Mouse (Mus musculus) forebrain, embryonic 12.5 days (tissue): ENCODE data around the gene Foxp2. TPM values are rescaled to one million over a fixed set of nuclear protein-coding genes. Genes with fewer than 3 reads are reported as not detected.

ENCODE experiments used
- ATAC-seq: fragments of 200-750 bp; cut with Nextera tagmentation; 2 replicates; pipeline ENCODE4 v1.8.0; 2017; ENCODE audit warnings: moderate TSS enrichment; ENCODE audit not compliant: low FRiP score
- H3K27ac ChIP-seq: fragments of 300-500 bp; sonication (generic); 2 replicates; pipeline ENCODE4 v1.5.1; 2016; ENCODE audit warnings: mild to moderate bottlenecking
- H3K27me3 ChIP-seq: fragments of 300-500 bp; sonication (generic); 2 replicates; pipeline ENCODE4 v1.6.1; 2016; ENCODE audit warnings: mild to moderate bottlenecking
- H3K36me3 ChIP-seq: fragments of 300-500 bp; sonication (generic); replicated peaks from 2 replicates; pipeline ENCODE4 v1.6.1; 2016; ENCODE audit warnings: mild to moderate bottlenecking
- H3K4me1 ChIP-seq: fragments of 300-500 bp; sonication (generic); 2 replicates; pipeline ENCODE4 v1.6.1; 2016
- H3K4me2 ChIP-seq: fragments of 300-500 bp; sonication (generic); 2 replicates; pipeline ENCODE4 v1.6.1; 2016; ENCODE audit warnings: mild to moderate bottlenecking, moderate library complexity
- H3K4me3 ChIP-seq: fragments of 300-500 bp; sonication (generic); replicated peaks from 2 replicates; pipeline ENCODE4 v1.5.1; 2016; ENCODE audit warnings: mild to moderate bottlenecking
- H3K9ac ChIP-seq: fragments of 300-500 bp; sonication (generic); 2 replicates; pipeline ENCODE4 v1.6.1; 2016; ENCODE audit warnings: mild to moderate bottlenecking
- H3K9me3 ChIP-seq: fragments of 300-500 bp; sonication (generic); 2 replicates; pipeline ENCODE4 v1.6.1; 2016
- WGBS: fragments of 180-500 bp; shearing (Covaris S2); methylation state at CpG from one replicate; pipeline ENCODE4 v1.1.7; 2016; 5-methylcytosine and 5-hydroxymethylcytosine counted together
- polyA plus RNA-seq: library from polyadenylated mRNA; unstranded; fragments of >200 nt; fragmentation: Nextera tagmentation; extraction: Ambion mirVana; gene quantifications from 2 replicates; pipeline ENCODE4 v1.2.1, GENCODE M21; 2016

Gene Foxp2
- polyA plus RNA-seq, 1 experiment from 2014 or later, result 32.3 TPM

GRCm38 (mm10) chr6:15142094-15142493 lies 240.9 kb downstream of the Foxp2 start:
- ATAC-seq, result no peak
- WGBS, result 66% methylated on average over 1 of the region's 1 CpGs
- no peaks in the 10 kb centered on the region for H3K4me1 ChIP-seq
- H3K27me3 ChIP-seq, result no peaks in the 10 kb centered on the region
- no peak overlapping the region for H3K27ac ChIP-seq
- no peak overlapping the region for H3K4me3 ChIP-seq
- H3K4me2 ChIP-seq, result no peak overlapping the region
- H3K9me3 ChIP-seq, result no peaks in the 10 kb centered on the region
- no peak overlapping the region for H3K9ac ChIP-seq
- H3K36me3 ChIP-seq, result no peaks in the 10 kb centered on the region

- peak; percentile 86; the same call in 1 of the 2 replicates for ATAC-seq
- Histone ChIP-seq H3K4me1 (no peaks in the 10 kb centered on the region), H3K4me3 (no peak overlapping the region), H3K9me3 (no peaks in the 10 kb centered on the region), H3K27ac (no peak overlapping the region), H3K36me3 (no peaks in the 10 kb centered on the region), H3K4me2 (no peak overlapping the region), H3K9ac (no peak overlapping the region), H3K27me3 (no peaks in the 10 kb centered on the region)
- WGBS, result 12% methylated on average over 3 of the region's 3 CpGs
Observed at GRCm38 (mm10) chr6:15151619-15152018, 250.5 kb downstream of the Foxp2 start.

DNA sequence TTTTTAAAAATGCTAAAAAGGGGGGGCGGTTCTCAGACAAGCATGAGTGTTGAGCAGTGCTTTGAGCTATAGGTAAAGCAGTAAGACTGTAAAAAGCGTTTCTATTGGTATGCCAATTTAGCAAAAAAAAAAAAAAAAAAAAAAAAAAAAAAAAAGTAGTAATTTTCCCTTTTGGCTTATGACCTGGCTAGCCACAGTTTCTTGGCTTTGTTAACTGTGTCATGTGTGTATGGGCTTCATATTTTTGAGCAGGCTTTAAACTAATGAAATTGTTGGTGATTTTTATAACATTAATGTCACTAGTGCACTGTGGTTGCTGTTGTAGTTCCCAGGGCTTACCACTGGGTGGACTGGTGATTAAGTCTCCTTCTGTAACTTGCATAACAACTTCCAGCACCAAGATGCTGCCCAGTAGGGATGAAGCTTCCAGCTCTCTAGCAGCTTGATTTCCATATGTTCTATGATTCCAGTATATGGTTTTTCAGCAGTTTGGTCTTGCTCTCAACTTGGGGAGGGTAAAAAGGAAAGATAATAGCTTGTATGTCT lies 262.4 kb downstream of the Foxp2 start:
- H3K9ac ChIP-seq, result no peak overlapping the region
- WGBS, result 85% methylated on average over 2 of the region's 2 CpGs
- no peak for ATAC-seq
- H3K27me3 ChIP-seq, result no peaks in the 10 kb centered on the region
- H3K4me3 ChIP-seq, result no peak overlapping the region
- no peaks in the 10 kb centered on the region for H3K36me3 ChIP-seq
- no peak overlapping the region for H3K4me2 ChIP-seq
- H3K27ac ChIP-seq, result no peak overlapping the region
- H3K9me3 ChIP-seq, result no peaks in the 10 kb centered on the region
- H3K4me1 ChIP-seq, result no peaks in the 10 kb centered on the region

DNA sequence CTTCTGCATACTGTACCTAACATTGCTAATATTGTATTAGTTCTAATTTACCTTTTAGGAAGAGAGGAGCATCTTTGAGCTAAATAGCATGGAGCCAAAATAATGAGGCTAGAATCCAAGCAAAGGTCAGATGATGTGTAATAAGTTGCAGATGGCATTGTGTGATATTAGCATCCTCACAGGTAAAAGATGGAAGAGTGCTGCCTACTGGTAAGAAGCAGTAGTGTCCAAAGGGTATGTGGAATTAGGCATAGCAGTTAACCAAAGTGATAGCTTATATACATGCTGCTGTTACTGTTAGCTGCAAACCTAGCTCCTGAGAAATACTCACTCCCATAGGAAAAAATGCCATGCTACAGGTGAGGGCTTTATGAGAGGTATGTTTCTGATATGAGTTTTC lies 275.6 kb downstream of the Foxp2 start:
- no peak overlapping the region for H3K4me2 ChIP-seq
- H3K4me1 ChIP-seq, result no peaks in the 10 kb centered on the region
- no peaks in the 10 kb centered on the region; the same call in 1 of the 2 replicates for H3K27me3 ChIP-seq
- no peak overlapping the region for H3K4me3 ChIP-seq
- ATAC-seq, result no peak
- H3K9me3 ChIP-seq, result no peaks in the 10 kb centered on the region
- no peaks in the 10 kb centered on the region for H3K36me3 ChIP-seq
- no peak overlapping the region for H3K27ac ChIP-seq
- H3K9ac ChIP-seq, result no peak overlapping the region

GRCm38 (mm10) chr6:15192877-15193276 lies 291.7 kb downstream of the Foxp2 start:
- Histone ChIP-seq H3K27ac (no peak overlapping the region), H3K4me3 (no peak overlapping the region), H3K9ac (no peak overlapping the region), H3K9me3 (no peaks in the 10 kb centered on the region), H3K27me3 (no peaks in the 10 kb centered on the region), H3K4me1 (peaks cover 18% of the 10 kb centered on the region), H3K4me2 (no peak overlapping the region), H3K36me3 (no peaks in the 10 kb centered on the region)
- WGBS, result 80% methylated on average over 5 of the region's 5 CpGs
- no peak for ATAC-seq

- no peak overlapping the region for H3K4me2 ChIP-seq
- 69% methylated on average over 10 of the region's 10 CpGs for WGBS
- ATAC-seq, result no peak
Observed at GRCm38 (mm10) chr6:15242176-15242942, 341.2 kb downstream of the Foxp2 start.

DNA sequence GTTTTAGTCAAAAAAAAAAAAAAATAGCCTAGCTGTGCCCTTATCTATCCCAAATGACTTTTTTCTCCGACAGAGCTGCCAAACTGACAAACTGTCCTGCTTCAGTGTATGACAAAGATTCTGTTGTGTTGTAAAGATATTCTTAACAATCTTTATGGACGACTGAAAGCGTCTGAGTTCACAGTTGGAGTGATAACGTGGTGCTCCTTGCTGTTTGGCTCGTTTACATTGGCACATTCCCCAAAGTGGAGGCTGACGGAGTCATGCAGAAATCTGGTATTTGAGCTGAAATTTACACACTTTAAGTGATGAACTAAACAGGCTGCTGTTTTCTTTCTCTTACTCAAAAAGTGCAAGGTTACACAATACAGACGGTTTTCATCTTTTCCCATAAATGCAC lies 356.2 kb downstream of the Foxp2 start:
- WGBS, result 43% methylated on average over 7 of the region's 7 CpGs
- no peak overlapping the region for H3K27ac ChIP-seq

More at GRCm38 (mm10) chr6:15242176-15242942, 341.2 kb downstream of the Foxp2 start:
- H3K27ac ChIP-seq, result no peak overlapping the region
- H3K36me3 ChIP-seq, result no peaks in the 10 kb centered on the region
- H3K4me3 ChIP-seq, result no peak overlapping the region
- no peaks in the 10 kb centered on the region for H3K27me3 ChIP-seq
- H3K9ac ChIP-seq, result no peak overlapping the region
- H3K4me1 ChIP-seq, result no peaks in the 10 kb centered on the region
- no peaks in the 10 kb centered on the region for H3K9me3 ChIP-seq

GRCm38 (mm10) chr6:15257893-15258292 lies 356.7 kb downstream of the Foxp2 start:
- Histone ChIP-seq H3K9ac (no peak overlapping the region), H3K4me3 (no peak overlapping the region), H3K36me3 (no peaks in the 10 kb centered on the region), H3K27me3 (no peaks in the 10 kb centered on the region), H3K9me3 (no peaks in the 10 kb centered on the region), H3K27ac (no peak overlapping the region), H3K4me2 (no peak overlapping the region), H3K4me1 (peaks cover 3% of the 10 kb centered on the region; the same call in 1 of the 2 replicates)
- WGBS, result 79% methylated on average over 6 of the region's 6 CpGs
- ATAC-seq, result no peak

More for the DNA sequence above, 356.2 kb downstream of the Foxp2 start:
- no peak overlapping the region for H3K9ac ChIP-seq
- peaks cover 3% of the 10 kb centered on the region; the same call in 1 of the 2 replicates for H3K4me1 ChIP-seq
- no peak overlapping the region for H3K4me2 ChIP-seq
- H3K27me3 ChIP-seq, result no peaks in the 10 kb centered on the region
- no peak overlapping the region for H3K4me3 ChIP-seq
- ATAC-seq, result no peak
- H3K9me3 ChIP-seq, result no peaks in the 10 kb centered on the region
- H3K36me3 ChIP-seq, result no peaks in the 10 kb centered on the region

DNA sequence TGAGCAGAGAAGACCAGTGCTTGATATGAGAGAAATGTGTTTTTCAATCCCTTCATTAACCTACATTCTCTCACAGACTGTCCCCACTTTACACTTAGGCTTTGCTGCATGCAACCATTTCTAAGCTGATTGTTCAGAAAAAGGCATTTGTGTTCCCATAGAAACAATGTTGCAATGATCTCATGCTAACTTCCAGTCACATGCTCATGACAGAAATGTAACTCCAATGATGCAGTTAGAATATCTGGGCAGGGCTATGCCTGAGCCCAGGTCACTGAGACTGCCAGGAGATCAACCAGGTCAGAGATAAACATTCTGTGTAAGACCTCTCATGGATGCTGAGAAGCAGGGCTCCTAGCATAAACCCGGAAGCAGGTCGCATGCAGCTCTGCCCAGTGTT lies 367.0 kb downstream of the Foxp2 start:
- no peak for ATAC-seq
- Histone ChIP-seq H3K9me3 (no peaks in the 10 kb centered on the region), H3K9ac (no peak overlapping the region), H3K27me3 (no peaks in the 10 kb centered on the region), H3K4me3 (no peak overlapping the region), H3K27ac (no peak overlapping the region), H3K4me1 (no peaks in the 10 kb centered on the region), H3K36me3 (no peaks in the 10 kb centered on the region), H3K4me2 (no peak overlapping the region)
- WGBS, result 93% methylated on average over 2 of the region's 2 CpGs

DNA sequence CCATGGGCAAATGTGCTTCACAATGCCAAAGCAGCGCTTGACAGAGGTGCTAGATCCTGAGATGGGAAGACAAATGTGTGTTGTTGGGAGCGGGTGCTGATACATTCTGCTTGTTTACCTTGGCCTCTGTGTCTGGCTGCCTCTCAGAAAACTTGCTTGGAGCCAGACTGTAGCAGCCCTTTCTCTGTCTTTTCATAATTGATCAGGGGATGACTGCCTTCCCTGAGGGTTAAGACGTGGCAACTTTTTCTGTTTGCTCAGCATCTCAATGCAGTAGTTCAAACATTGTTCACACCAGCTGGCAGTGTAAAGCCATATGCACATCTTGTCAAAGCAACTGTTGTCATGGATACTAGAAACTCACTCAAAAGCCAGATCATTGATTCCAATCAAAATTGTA lies 384.1 kb downstream of the Foxp2 start:
- Histone ChIP-seq H3K27ac (0 out of 2 replicates have a peak overlapping the region, but pooled peaks have one; percentile 25), H3K4me2 (no peak overlapping the region), H3K9me3 (no peaks in the 10 kb centered on the region), H3K4me3 (no peak overlapping the region), H3K9ac (no peak overlapping the region), H3K27me3 (no peaks in the 10 kb centered on the region), H3K4me1 (peaks cover 3% of the 10 kb centered on the region), H3K36me3 (no peaks in the 10 kb centered on the region)
- peak; percentile 79 for ATAC-seq
- 37% methylated on average over 3 of the region's 3 CpGs for WGBS

DNA sequence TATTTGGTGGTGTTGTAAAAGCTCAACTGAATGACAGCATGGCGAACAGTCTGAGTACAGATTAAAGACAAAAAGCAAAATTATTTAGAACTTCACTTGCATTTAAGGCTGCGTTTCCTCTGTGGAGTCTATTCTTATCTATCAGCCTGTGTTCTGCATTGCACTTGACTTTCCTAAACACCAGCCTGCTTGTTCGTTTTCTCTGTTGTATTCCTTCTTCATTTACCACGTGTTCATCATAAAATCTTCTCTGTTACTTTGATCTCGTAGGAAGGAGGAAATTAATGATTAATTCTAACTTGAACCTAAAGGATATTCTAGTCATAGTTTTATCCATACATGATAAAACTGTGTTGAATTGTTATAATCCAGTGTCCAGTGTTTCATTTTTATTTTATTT lies 392.9 kb downstream of the Foxp2 start:
- Histone ChIP-seq H3K27me3 (no peaks in the 10 kb centered on the region), H3K4me2 (no peak overlapping the region), H3K4me3 (no peak overlapping the region), H3K4me1 (no peaks in the 10 kb centered on the region), H3K9me3 (no peaks in the 10 kb centered on the region), H3K9ac (no peak overlapping the region), H3K36me3 (no peaks in the 10 kb centered on the region), H3K27ac (no peak overlapping the region)
- WGBS, result 84% methylated on average over 5 of the region's 5 CpGs
- no peak for ATAC-seq

DNA sequence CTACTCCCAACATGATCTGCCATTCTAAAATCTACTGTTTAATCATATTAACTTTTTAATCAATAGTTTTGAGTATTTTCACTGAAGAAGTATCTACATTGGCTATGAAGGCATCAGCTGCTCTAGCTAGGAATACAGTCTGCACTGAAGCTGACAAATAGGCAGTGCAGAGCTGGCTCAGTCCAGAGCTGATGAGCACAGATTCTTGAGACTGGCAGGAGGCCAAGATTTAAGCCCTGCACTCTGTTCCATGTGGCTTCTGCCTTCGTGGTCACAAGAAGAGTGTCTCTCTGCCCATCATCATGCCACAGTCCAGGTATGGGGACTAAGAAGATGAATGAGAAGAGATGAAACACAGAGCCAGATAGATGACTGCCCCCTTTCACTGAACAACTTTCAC lies 398.1 kb downstream of the Foxp2 start:
- no peaks in the 10 kb centered on the region for H3K36me3 ChIP-seq
- ATAC-seq, result no peak; the same call in 1 of the 2 replicates
- H3K9ac ChIP-seq, result no peak overlapping the region
- no peak overlapping the region for H3K27ac ChIP-seq
- H3K4me2 ChIP-seq, result no peak overlapping the region
- no peak overlapping the region for H3K4me3 ChIP-seq
- WGBS, result 39% methylated on average over 1 of the region's 1 CpGs
- no peaks in the 10 kb centered on the region for H3K27me3 ChIP-seq
- H3K9me3 ChIP-seq, result no peaks in the 10 kb centered on the region
- no peaks in the 10 kb centered on the region for H3K4me1 ChIP-seq

DNA sequence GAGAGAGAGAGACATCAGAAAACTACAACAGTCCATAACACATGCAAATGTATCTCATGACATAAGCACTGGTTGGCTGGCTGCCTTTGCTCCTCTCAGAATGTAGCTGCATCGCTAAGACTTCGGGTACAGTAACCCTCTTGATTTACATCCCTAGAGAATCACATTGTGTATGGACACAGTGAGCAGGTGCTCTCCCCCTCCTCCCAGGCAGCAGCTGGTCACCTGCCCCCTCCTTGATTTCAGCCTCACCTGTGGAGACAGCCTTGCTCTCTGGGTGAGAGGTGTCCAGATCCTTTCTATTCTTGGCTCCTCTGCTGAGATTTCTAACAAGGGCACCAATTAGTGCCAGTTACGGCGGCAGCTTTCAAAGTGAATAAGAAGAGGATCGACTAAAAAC lies 409.5 kb downstream of the Foxp2 start:
- Histone ChIP-seq H3K4me1 (no peaks in the 10 kb centered on the region; the same call in 1 of the 2 replicates), H3K4me2 (no peak overlapping the region), H3K4me3 (no peak overlapping the region), H3K36me3 (no peaks in the 10 kb centered on the region), H3K27me3 (no peaks in the 10 kb centered on the region), H3K27ac (no peak overlapping the region), H3K9ac (no peak overlapping the region), H3K9me3 (no peaks in the 10 kb centered on the region)
- WGBS, result 46% methylated on average over 5 of the region's 5 CpGs
- ATAC-seq, result peak; percentile 41; the same call in 1 of the 2 replicates
